Mouse (Mus musculus) stomach, embryonic 15.5 days (tissue): ENCODE measurements around the gene Cdk18. TPM values are rescaled to one million over a fixed set of nuclear protein-coding genes. Genes with fewer than 3 reads are reported as not detected.

ENCODE experiments used
- ATAC-seq: fragments of 200-750 bp; cut with Nextera tagmentation; 2 replicates; pipeline ENCODE4 v1.8.0; 2017; ENCODE audit warnings: low read depth, moderate number of reproducible peaks, moderate TSS enrichment; ENCODE audit not compliant: insufficient read depth, low FRiP score
- H3K27ac ChIP-seq: fragments of 300-500 bp; sonication (generic); 2 replicates; pipeline ENCODE4 v1.5.1; 2015; ENCODE audit warnings: mild to moderate bottlenecking, inconsistent platforms
- H3K27me3 ChIP-seq: fragments of 300-500 bp; sonication (generic); replicated peaks from 2 replicates; pipeline ENCODE4 v1.6.1; 2015; ENCODE audit warnings: inconsistent platforms
- H3K36me3 ChIP-seq: fragments of 300-500 bp; sonication (generic); 2 replicates; pipeline ENCODE4 v1.6.1; 2015; ENCODE audit warnings: inconsistent platforms
- H3K4me1 ChIP-seq: fragments of 300-500 bp; sonication (generic); 2 replicates; pipeline ENCODE4 v1.6.1; 2015; ENCODE audit warnings: inconsistent platforms
- H3K4me2 ChIP-seq: fragments of 300-500 bp; sonication (generic); 2 replicates; pipeline ENCODE4 v1.6.1; 2015; ENCODE audit warnings: mild to moderate bottlenecking, inconsistent platforms
- H3K4me3 ChIP-seq: fragments of 300-500 bp; sonication (generic); replicated peaks from 2 replicates; pipeline ENCODE4 v1.5.1; 2015; ENCODE audit warnings: inconsistent platforms
- H3K9ac ChIP-seq: fragments of 300-500 bp; sonication (generic); 2 replicates; pipeline ENCODE4 v1.6.1; 2015; ENCODE audit warnings: inconsistent platforms
- H3K9me3 ChIP-seq: fragments of 300-500 bp; sonication (generic); 2 replicates; pipeline ENCODE4 v1.6.1; 2016; ENCODE audit warnings: inconsistent platforms
- WGBS: fragments of 180-500 bp; shearing (Covaris S2); methylation state at CpG from one replicate; pipeline ENCODE4 v1.1.7; 2015; 5-methylcytosine and 5-hydroxymethylcytosine counted together
- polyA plus RNA-seq: library from polyadenylated mRNA; unstranded; fragments of >200 nt; fragmentation: Nextera tagmentation; extraction: Ambion mirVana; gene quantifications from 2 replicates; pipeline ENCODE4 v1.2.1, GENCODE M21; 2015

The Cdk18 gene
- polyA plus RNA-seq, 1 experiment from 2014 or later = 7.2 TPM

- H3K4me2 ChIP-seq = no peak overlapping the region
- H3K9ac ChIP-seq = no peak overlapping the region
- H3K4me3 ChIP-seq = no peak overlapping the region
- no peaks in the 10 kb centered on the region for H3K36me3 ChIP-seq
- no peak for ATAC-seq
- peaks cover 14% of the 10 kb centered on the region for H3K4me1 ChIP-seq
- no peaks in the 10 kb centered on the region; the same call in 1 of the 2 replicates for H3K27me3 ChIP-seq
- no peak overlapping the region for H3K27ac ChIP-seq
- no peaks in the 10 kb centered on the region for H3K9me3 ChIP-seq
- WGBS = 86% methylated on average over 3 of the region's 3 CpGs
Observed at GRCm38 (mm10) chr1:132136847-132137246, 2.6 kb downstream of the Cdk18 start.

- no peak for ATAC-seq
- Histone ChIP-seq H3K27me3 (no peaks in the 10 kb centered on the region; the same call in 1 of the 2 replicates), H3K36me3 (no peaks in the 10 kb centered on the region), H3K4me3 (no peak overlapping the region), H3K9me3 (no peaks in the 10 kb centered on the region), H3K9ac (no peak overlapping the region), H3K27ac (no peak overlapping the region), H3K4me2 (no peak overlapping the region), H3K4me1 (peaks cover 14% of the 10 kb centered on the region)
- 81% methylated on average over 7 of the region's 7 CpGs for WGBS
Observed at GRCm38 (mm10) chr1:132135631-132136030, 3.9 kb downstream of the Cdk18 start.

- H3K4me2 ChIP-seq = no peak overlapping the region
- no peaks in the 10 kb centered on the region; the same call in 1 of the 2 replicates for H3K27me3 ChIP-seq
- no peak overlapping the region for H3K4me3 ChIP-seq
- H3K4me1 ChIP-seq = peaks cover 30% of the 10 kb centered on the region
- peak overlapping the region; percentile 31; the same call in 1 of the 2 replicates for H3K27ac ChIP-seq
- no peaks in the 10 kb centered on the region for H3K9me3 ChIP-seq
- no peak overlapping the region for H3K9ac ChIP-seq
- no peaks in the 10 kb centered on the region for H3K36me3 ChIP-seq
- 54% methylated on average over 7 of the region's 7 CpGs for WGBS
- no peak for ATAC-seq
Observed at GRCm38 (mm10) chr1:132128311-132128710, 11.2 kb downstream of the Cdk18 start.

- Histone ChIP-seq H3K9ac (no peak overlapping the region), H3K4me1 (peaks cover 25% of the 10 kb centered on the region), H3K9me3 (no peaks in the 10 kb centered on the region), H3K36me3 (no peaks in the 10 kb centered on the region), H3K4me3 (no peak overlapping the region), H3K27me3 (no peaks in the 10 kb centered on the region), H3K27ac (peak overlapping the region; percentile 57), H3K4me2 (no peak overlapping the region)
- WGBS = 53% methylated on average over 6 of the region's 6 CpGs
- ATAC-seq = peak; percentile 63
Observed at GRCm38 (mm10) chr1:132125803-132126405, 13.6 kb downstream of the Cdk18 start.

- Histone ChIP-seq H3K27me3 (no peaks in the 10 kb centered on the region), H3K27ac (peak overlapping the region; percentile 57; the same call in 1 of the 2 replicates), H3K4me2 (no peak overlapping the region), H3K9me3 (no peaks in the 10 kb centered on the region), H3K4me1 (peaks cover 25% of the 10 kb centered on the region), H3K4me3 (no peak overlapping the region), H3K9ac (no peak overlapping the region), H3K36me3 (no peaks in the 10 kb centered on the region)
- no peak; the same call in 1 of the 2 replicates for ATAC-seq
- 39% methylated on average over 4 of the region's 4 CpGs for WGBS
Observed at GRCm38 (mm10) chr1:132125249-132125648, 14.2 kb downstream of the Cdk18 start.

GRCm38 (mm10) chr1:132123420-132124014 lies 16.0 kb downstream of the Cdk18 start:
- Histone ChIP-seq H3K9me3 (no peaks in the 10 kb centered on the region), H3K4me1 (peaks cover 22% of the 10 kb centered on the region), H3K9ac (no peak overlapping the region), H3K4me3 (no peak overlapping the region), H3K27me3 (no peaks in the 10 kb centered on the region), H3K27ac (no peak overlapping the region), H3K36me3 (no peaks in the 10 kb centered on the region), H3K4me2 (no peak overlapping the region)
- WGBS = 74% methylated on average over 9 of the region's 9 CpGs
- no peak for ATAC-seq

GRCm38 (mm10) chr1:132121895-132122294 lies 17.6 kb downstream of the Cdk18 start:
- Histone ChIP-seq H3K27me3 (no peaks in the 10 kb centered on the region), H3K4me1 (peaks cover 13% of the 10 kb centered on the region), H3K4me3 (no peak overlapping the region), H3K36me3 (no peaks in the 10 kb centered on the region), H3K9ac (no peak overlapping the region), H3K4me2 (no peak overlapping the region), H3K27ac (no peak overlapping the region), H3K9me3 (no peaks in the 10 kb centered on the region)
- WGBS = 78% methylated on average over 6 of the region's 6 CpGs
- no peak for ATAC-seq

- no peak overlapping the region for H3K4me2 ChIP-seq
- no peaks in the 10 kb centered on the region for H3K36me3 ChIP-seq
- no peaks in the 10 kb centered on the region for H3K27me3 ChIP-seq
- no peak overlapping the region for H3K27ac ChIP-seq
- 20% methylated on average over 6 of the region's 6 CpGs for WGBS
- peaks cover 9% of the 10 kb centered on the region for H3K4me1 ChIP-seq
- no peak overlapping the region for H3K4me3 ChIP-seq
- ATAC-seq = no peak
- H3K9me3 ChIP-seq = no peaks in the 10 kb centered on the region
- H3K9ac ChIP-seq = no peak overlapping the region
Observed at GRCm38 (mm10) chr1:132121236-132121635, 18.2 kb downstream of the Cdk18 start.

- no peaks in the 10 kb centered on the region for H3K4me1 ChIP-seq
- no peak overlapping the region for H3K9ac ChIP-seq
- no peak for ATAC-seq
- H3K4me3 ChIP-seq = no peak overlapping the region
- no peak overlapping the region for H3K4me2 ChIP-seq
- no peaks in the 10 kb centered on the region for H3K27me3 ChIP-seq
- no peaks in the 10 kb centered on the region for H3K36me3 ChIP-seq
- no peak overlapping the region for H3K27ac ChIP-seq
- WGBS = 34% methylated on average over 18 of the region's 18 CpGs
- H3K9me3 ChIP-seq = no peaks in the 10 kb centered on the region
Observed at GRCm38 (mm10) chr1:132116606-132117005, 22.9 kb downstream of the Cdk18 start.

- no peak overlapping the region for H3K4me3 ChIP-seq
- H3K27me3 ChIP-seq = no peaks in the 10 kb centered on the region
- H3K9me3 ChIP-seq = no peaks in the 10 kb centered on the region
- 45% methylated on average over 3 of the region's 3 CpGs for WGBS
- ATAC-seq = no peak
- H3K27ac ChIP-seq = no peak overlapping the region
- no peak overlapping the region for H3K9ac ChIP-seq
- H3K4me1 ChIP-seq = no peaks in the 10 kb centered on the region
- H3K36me3 ChIP-seq = no peaks in the 10 kb centered on the region
- H3K4me2 ChIP-seq = no peak overlapping the region
Observed at GRCm38 (mm10) chr1:132113098-132113497, 26.4 kb downstream of the Cdk18 start.

GRCm38 (mm10) chr1:132112426-132112825 lies 27.1 kb downstream of the Cdk18 start:
- Histone ChIP-seq H3K9me3 (no peaks in the 10 kb centered on the region), H3K4me1 (no peaks in the 10 kb centered on the region), H3K27me3 (no peaks in the 10 kb centered on the region), H3K9ac (no peak overlapping the region), H3K4me3 (no peak overlapping the region), H3K4me2 (no peak overlapping the region), H3K27ac (no peak overlapping the region), H3K36me3 (no peaks in the 10 kb centered on the region)
- no peak for ATAC-seq
- WGBS = 70% methylated on average over 8 of the region's 8 CpGs

GRCm38 (mm10) chr1:132111411-132111810 lies 28.1 kb downstream of the Cdk18 start:
- H3K27me3 ChIP-seq = 0 out of 2 replicates have a peak, but pooled peaks cover 3% of the 10 kb centered on the region
- H3K9ac ChIP-seq = no peak overlapping the region
- no peaks in the 10 kb centered on the region for H3K4me1 ChIP-seq
- no peaks in the 10 kb centered on the region for H3K36me3 ChIP-seq
- H3K4me3 ChIP-seq = no peak overlapping the region
- no peaks in the 10 kb centered on the region for H3K9me3 ChIP-seq
- no peak for ATAC-seq
- WGBS = 44% methylated on average over 1 of the region's 1 CpGs
- H3K27ac ChIP-seq = no peak overlapping the region
- no peak overlapping the region for H3K4me2 ChIP-seq
